Mouse (Mus musculus) adrenal gland, postnatal 0 days (tissue): ENCODE data around the gene Exoc1. TPM values are rescaled to one million over a fixed set of nuclear protein-coding genes. Genes with fewer than 3 reads are reported as not detected.

Source experiments
- polyA plus RNA-seq: library from polyadenylated mRNA; unstranded; fragments of >200 nt; fragmentation: Nextera tagmentation; extraction: Ambion mirVana; gene quantifications from 2 replicates; pipeline ENCODE4 v1.2.1, GENCODE M21; 2015

Gene Exoc1
- 17.8 and 26.2 TPM in 2 replicates for polyA plus RNA-seq

GRCm38 (mm10) chr5:76529040-76529703, at the start of gene Exoc1:
Exoc1 (plus strand) TSS chr5:76529311.

GRCm38 (mm10) chr5:76483811-76484210, 45.3 kb upstream of the Exoc1 start, which contains the start of gene Gm7271:
Gm7271 (plus strand) TSS chr5:76484040.

GRCm38 (mm10) chr5:76588551-76589283, 59.6 kb downstream of the Exoc1 start, which contains the start of gene Cep135:
Cep135 (plus strand) TSS chr5:76588698.

Other genes starting within 250 kb of the Exoc1 start
- gene Clock, start 224.5 kb upstream of the Exoc1 start, polyA plus RNA-seq = 5.6 and 10.4 TPM in 2 replicates
- not detected in 2 replicates for gene Pdcl2, start 198.2 kb upstream of the Exoc1 start, polyA plus RNA-seq
- 0.36 TPM in 1 of 2 replicates, not detected in the other for gene Nmu, start 165.5 kb upstream of the Exoc1 start, polyA plus RNA-seq
- gene Gm7271, start 45.3 kb upstream of the Exoc1 start, polyA plus RNA-seq = not detected in 2 replicates
- gene Cep135, start 59.4 kb downstream of the Exoc1 start, polyA plus RNA-seq = 2.0 and 2.5 TPM in 2 replicates
- gene C530008M17Rik, start 127.2 kb downstream of the Exoc1 start, polyA plus RNA-seq = 7.0 and 12.7 TPM in 2 replicates